Mouse (Mus musculus): ENCODE results near the gene Arfgef3. TPM values are rescaled to one million over a fixed set of nuclear protein-coding genes. Genes with fewer than 3 reads are reported as not detected.

The Arfgef3 gene
- polyA plus RNA-seq, 1 experiment from 2014 or later = 1.5 TPM

DNA sequence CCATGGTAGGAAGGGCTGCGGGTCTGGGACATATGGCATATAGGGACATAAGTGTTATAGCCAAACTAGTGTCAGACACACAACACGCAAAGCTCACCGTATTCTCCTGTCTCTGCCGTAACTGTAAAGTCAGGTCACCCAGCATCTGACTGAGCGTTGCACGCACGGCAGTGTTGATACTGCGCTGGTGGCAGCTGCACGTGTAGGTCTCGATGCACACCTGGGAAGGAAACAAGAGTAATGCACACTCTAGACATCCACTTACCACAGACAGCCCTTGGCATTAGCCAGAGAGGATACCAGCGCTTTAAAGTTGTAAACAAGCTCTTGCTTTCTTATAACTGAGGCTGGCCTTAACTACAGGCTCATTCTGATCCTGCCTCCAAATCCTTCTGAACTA, 79.0 kb downstream of the Arfgef3 start:
- 92% methylated on average over 11 of the region's 11 CpGs for WGBS
- H3K4me1 ChIP-seq (replicated peaks; ENCODE audit: control insufficient read depth, insufficient read depth, low read length) = no peaks in the 10 kb centered on the region
- H3K4me2 ChIP-seq (replicated peaks; ENCODE audit: low read depth) = no peak overlapping the region
- no peak overlapping the region for H3K4me3 ChIP-seq (ENCODE audit: low read depth, low read length)
- no peak overlapping the region for H3K9ac ChIP-seq (ENCODE audit: low read depth, low read length)
- no peak overlapping the region for H3K27ac ChIP-seq (ENCODE audit: low read depth, low read length)
- no peaks in the 10 kb centered on the region for H3K36me3 ChIP-seq (ENCODE audit: control insufficient read depth, insufficient read depth)
- no peaks in the 10 kb centered on the region for H3K9me3 ChIP-seq (ENCODE audit: control insufficient read depth)
- no peak for TF ChIP-seq CTCF (IDR thresholded peaks at IDR 0.05; ENCODE audit: low read depth)
- no peaks in the 10 kb centered on the region for H3K27me3 ChIP-seq (replicated peaks; ENCODE audit: control insufficient read depth, insufficient read depth, low read length)
- ATAC-seq = no peak

DNA sequence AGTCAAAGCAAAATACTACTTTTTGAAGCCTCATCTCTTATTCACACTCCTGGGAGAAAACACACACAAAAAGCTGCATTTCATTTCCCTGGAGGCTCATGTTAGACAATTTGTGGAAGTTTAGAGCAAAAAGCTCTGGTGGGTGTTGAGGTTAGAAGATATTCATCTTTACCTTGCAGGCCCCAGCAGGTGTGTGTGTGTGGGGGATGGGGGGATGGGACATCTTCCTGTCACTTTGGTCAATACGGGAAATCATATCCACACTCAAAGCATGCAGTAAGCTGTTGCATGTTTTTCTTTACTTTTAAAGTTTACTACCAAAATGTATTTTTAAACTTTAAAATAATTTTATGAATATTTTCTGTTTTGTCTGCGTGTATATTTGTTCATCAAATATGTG, 79.7 kb downstream of the Arfgef3 start:
- 83% methylated on average over 2 of the region's 2 CpGs for WGBS
- no peak for ATAC-seq
- TF ChIP-seq CTCF (IDR thresholded peaks at IDR 0.05; ENCODE audit: low read depth) = no peak

DNA sequence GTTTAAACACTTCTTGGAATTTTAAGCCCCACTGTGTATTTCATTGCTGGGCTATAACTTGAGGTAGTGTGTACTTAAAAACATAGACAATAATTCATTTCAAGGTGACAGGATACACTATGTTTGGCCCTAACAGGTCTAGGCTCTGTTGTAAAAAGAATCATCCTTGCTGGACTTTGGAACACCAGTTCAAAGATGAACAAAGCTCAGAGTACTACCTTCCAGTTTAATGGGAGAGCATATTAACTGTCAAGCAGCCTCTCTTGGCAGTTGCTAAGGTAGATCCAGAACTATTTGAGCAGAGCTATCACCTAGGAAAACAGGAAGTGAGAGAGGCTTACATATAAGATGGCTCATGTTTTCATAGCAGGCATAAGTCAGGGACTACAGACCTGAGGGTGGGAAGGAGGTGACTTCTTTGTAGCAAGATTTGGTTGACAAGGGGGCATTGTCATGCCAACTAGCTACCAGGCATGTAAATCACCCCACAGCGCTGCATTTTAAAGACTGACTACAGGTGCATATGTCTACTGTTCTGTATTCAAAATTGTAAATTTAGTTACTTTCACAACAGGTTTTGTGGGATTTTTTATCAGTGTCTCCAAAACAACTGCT, 82.0 kb downstream of the Arfgef3 start:
- no peak overlapping the region for H3K9ac ChIP-seq (ENCODE audit: low read depth, low read length)
- no peak overlapping the region for H3K27ac ChIP-seq (ENCODE audit: low read depth, low read length)
- H3K4me2 ChIP-seq (replicated peaks; ENCODE audit: low read depth) = no peak overlapping the region
- no peak for TF ChIP-seq CTCF (IDR thresholded peaks at IDR 0.05; ENCODE audit: low read depth)
- ATAC-seq = no peak
- no peaks in the 10 kb centered on the region for H3K4me1 ChIP-seq (replicated peaks; ENCODE audit: control insufficient read depth, insufficient read depth, low read length)
- H3K36me3 ChIP-seq (ENCODE audit: control insufficient read depth, insufficient read depth) = no peaks in the 10 kb centered on the region
- 94% methylated on average over 1 of the region's 1 CpGs for WGBS
- no peak overlapping the region for H3K4me3 ChIP-seq (ENCODE audit: low read depth, low read length)
- H3K9me3 ChIP-seq (ENCODE audit: control insufficient read depth) = no peaks in the 10 kb centered on the region
- H3K27me3 ChIP-seq (replicated peaks; ENCODE audit: control insufficient read depth, insufficient read depth, low read length) = no peaks in the 10 kb centered on the region

More for the DNA sequence above, 79.7 kb downstream of the Arfgef3 start:
- no peaks in the 10 kb centered on the region for H3K36me3 ChIP-seq (ENCODE audit: control insufficient read depth, insufficient read depth)
- no peaks in the 10 kb centered on the region for H3K27me3 ChIP-seq (replicated peaks; ENCODE audit: control insufficient read depth, insufficient read depth, low read length)
- H3K4me2 ChIP-seq (replicated peaks; ENCODE audit: low read depth) = no peak overlapping the region
- H3K27ac ChIP-seq (ENCODE audit: low read depth, low read length) = no peak overlapping the region
- H3K4me3 ChIP-seq (ENCODE audit: low read depth, low read length) = no peak overlapping the region
- no peak overlapping the region for H3K9ac ChIP-seq (ENCODE audit: low read depth, low read length)
- H3K4me1 ChIP-seq (replicated peaks; ENCODE audit: control insufficient read depth, insufficient read depth, low read length) = no peaks in the 10 kb centered on the region
- no peaks in the 10 kb centered on the region for H3K9me3 ChIP-seq (ENCODE audit: control insufficient read depth)

DNA sequence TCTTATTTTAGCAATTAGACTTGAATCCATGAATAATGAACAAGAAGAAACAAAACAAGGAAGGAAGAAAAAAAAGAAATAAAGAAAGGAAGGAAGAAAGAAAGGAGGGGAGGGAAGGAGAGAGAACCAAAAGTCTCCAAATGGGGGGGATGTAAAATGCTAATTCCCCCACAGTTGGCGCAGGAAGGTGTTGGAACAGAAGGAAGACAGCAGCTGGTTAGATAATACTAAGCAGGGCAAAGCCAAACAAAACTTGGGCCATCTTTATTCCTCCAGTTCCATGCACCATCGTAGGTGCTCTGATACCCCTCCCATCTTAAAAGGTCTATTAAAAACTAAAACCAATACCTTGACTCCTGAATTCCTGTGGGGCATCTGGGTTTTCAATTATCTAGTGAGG, 82.8 kb downstream of the Arfgef3 start:
- no peaks in the 10 kb centered on the region for H3K9me3 ChIP-seq (ENCODE audit: control insufficient read depth)
- no peak overlapping the region for H3K4me3 ChIP-seq (ENCODE audit: low read depth, low read length)
- ATAC-seq = no peak
- H3K4me2 ChIP-seq (replicated peaks; ENCODE audit: low read depth) = no peak overlapping the region
- no peaks in the 10 kb centered on the region for H3K36me3 ChIP-seq (ENCODE audit: control insufficient read depth, insufficient read depth)
- no peak for TF ChIP-seq CTCF (IDR thresholded peaks at IDR 0.05; ENCODE audit: low read depth)
- no peaks in the 10 kb centered on the region for H3K27me3 ChIP-seq (replicated peaks; ENCODE audit: control insufficient read depth, insufficient read depth, low read length)
- no peak overlapping the region for H3K27ac ChIP-seq (ENCODE audit: low read depth, low read length)
- H3K9ac ChIP-seq (ENCODE audit: low read depth, low read length) = no peak overlapping the region
- no peaks in the 10 kb centered on the region for H3K4me1 ChIP-seq (replicated peaks; ENCODE audit: control insufficient read depth, insufficient read depth, low read length)
- WGBS = 93% methylated on average over 2 of the region's 2 CpGs

DNA sequence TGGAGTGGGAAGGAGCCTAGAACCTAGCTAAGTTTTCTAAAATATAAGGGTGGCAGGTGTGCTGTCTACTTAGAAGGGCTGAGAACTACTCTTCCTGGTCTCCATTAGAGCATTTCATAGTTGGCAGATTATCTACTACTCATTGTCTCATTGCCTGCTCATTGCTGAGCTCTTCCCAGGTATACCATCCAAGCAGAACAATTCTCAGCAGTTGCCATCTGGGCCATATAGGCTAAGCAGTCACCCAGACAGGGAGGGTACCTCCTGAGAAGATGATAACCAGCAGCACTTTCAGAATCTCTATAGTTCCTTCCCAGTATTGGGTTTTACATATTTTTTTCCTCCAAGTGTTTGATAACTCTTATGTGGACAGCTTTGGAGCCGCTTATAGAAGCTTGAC, 86.2 kb downstream of the Arfgef3 start:
- Histone ChIP-seq H3K27me3 (replicated peaks; ENCODE audit: control insufficient read depth, insufficient read depth, low read length) (no peaks in the 10 kb centered on the region), H3K4me2 (replicated peaks; ENCODE audit: low read depth) (no peak overlapping the region), H3K36me3 (ENCODE audit: control insufficient read depth, insufficient read depth) (no peaks in the 10 kb centered on the region), H3K9me3 (ENCODE audit: control insufficient read depth) (no peaks in the 10 kb centered on the region), H3K4me3 (ENCODE audit: low read depth, low read length) (no peak overlapping the region), H3K27ac (ENCODE audit: low read depth, low read length) (no peak overlapping the region), H3K4me1 (replicated peaks; ENCODE audit: control insufficient read depth, insufficient read depth, low read length) (no peaks in the 10 kb centered on the region), H3K9ac (ENCODE audit: low read depth, low read length) (no peak overlapping the region)
- WGBS = 92% methylated on average over 1 of the region's 1 CpGs
- no peak for TF ChIP-seq CTCF (IDR thresholded peaks at IDR 0.05; ENCODE audit: low read depth)
- ATAC-seq = no peak

DNA sequence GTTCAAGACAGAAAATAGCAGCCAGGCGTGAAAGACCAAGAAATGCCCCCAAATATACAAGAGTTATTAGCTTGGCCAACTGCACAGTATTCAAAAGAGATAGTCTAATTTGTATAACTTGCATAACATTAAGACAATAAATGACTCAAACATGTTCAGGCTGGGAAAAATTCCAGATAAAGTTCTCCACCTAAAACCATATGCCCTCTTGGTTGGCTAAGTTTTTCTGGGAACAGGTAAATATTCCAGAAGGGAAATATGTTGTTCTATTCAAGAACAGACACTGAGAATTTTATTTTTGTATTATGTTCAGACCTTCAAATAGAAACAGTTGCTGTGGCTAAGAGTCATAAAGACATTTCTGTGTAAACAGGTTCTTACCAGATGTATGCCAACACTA, 96.7 kb downstream of the Arfgef3 start:
- H3K4me3 ChIP-seq (ENCODE audit: low read depth, low read length) = no peak overlapping the region
- no peak overlapping the region for H3K4me2 ChIP-seq (replicated peaks; ENCODE audit: low read depth)
- no peaks in the 10 kb centered on the region for H3K36me3 ChIP-seq (ENCODE audit: control insufficient read depth, insufficient read depth)
- H3K9ac ChIP-seq (ENCODE audit: low read depth, low read length) = no peak overlapping the region
- no peak for ATAC-seq
- no peaks in the 10 kb centered on the region for H3K9me3 ChIP-seq (ENCODE audit: control insufficient read depth)
- 74% methylated on average over 1 of the region's 1 CpGs for WGBS
- TF ChIP-seq CTCF (IDR thresholded peaks at IDR 0.05; ENCODE audit: low read depth) = no peak
- no peak overlapping the region for H3K27ac ChIP-seq (ENCODE audit: low read depth, low read length)
- H3K4me1 ChIP-seq (replicated peaks; ENCODE audit: control insufficient read depth, insufficient read depth, low read length) = no peaks in the 10 kb centered on the region
- no peaks in the 10 kb centered on the region for H3K27me3 ChIP-seq (replicated peaks; ENCODE audit: control insufficient read depth, insufficient read depth, low read length)

DNA sequence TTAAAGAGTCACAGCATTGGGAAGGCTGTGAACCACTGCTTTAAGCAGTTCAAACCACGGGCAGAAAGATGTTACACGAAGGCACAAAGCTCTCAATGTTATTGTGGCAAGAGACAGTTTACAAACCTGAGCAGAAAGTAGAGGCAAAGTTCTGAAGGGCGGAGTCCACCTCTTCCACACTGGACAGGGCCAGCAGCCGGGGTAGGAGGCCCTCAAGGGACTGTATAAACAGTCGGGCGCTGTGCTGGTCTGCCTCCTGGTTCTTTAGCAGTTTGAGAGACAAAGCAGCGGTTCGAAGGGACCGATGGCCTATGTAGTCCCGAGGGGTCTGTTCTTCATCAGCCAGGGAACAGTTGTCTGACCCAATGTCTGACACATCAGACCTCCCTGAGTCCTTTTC, 97.7 kb downstream of the Arfgef3 start:
- no peak for TF ChIP-seq CTCF (IDR thresholded peaks at IDR 0.05; ENCODE audit: low read depth)
- no peak overlapping the region for H3K4me3 ChIP-seq (ENCODE audit: low read depth, low read length)
- H3K27me3 ChIP-seq (replicated peaks; ENCODE audit: control insufficient read depth, insufficient read depth, low read length) = no peaks in the 10 kb centered on the region
- 47% methylated on average over 10 of the region's 10 CpGs for WGBS
- no peak overlapping the region for H3K4me2 ChIP-seq (replicated peaks; ENCODE audit: low read depth)
- no peaks in the 10 kb centered on the region for H3K4me1 ChIP-seq (replicated peaks; ENCODE audit: control insufficient read depth, insufficient read depth, low read length)
- no peaks in the 10 kb centered on the region for H3K36me3 ChIP-seq (ENCODE audit: control insufficient read depth, insufficient read depth)
- ATAC-seq = no peak
- H3K9me3 ChIP-seq (ENCODE audit: control insufficient read depth) = no peaks in the 10 kb centered on the region
- H3K9ac ChIP-seq (ENCODE audit: low read depth, low read length) = no peak overlapping the region
- H3K27ac ChIP-seq (ENCODE audit: low read depth, low read length) = no peak overlapping the region

All from intestine, postnatal 0 days (tissue).